Comparison of ENCODE assay signal across 22 mouse cellular contexts in the genomic region with DNA sequence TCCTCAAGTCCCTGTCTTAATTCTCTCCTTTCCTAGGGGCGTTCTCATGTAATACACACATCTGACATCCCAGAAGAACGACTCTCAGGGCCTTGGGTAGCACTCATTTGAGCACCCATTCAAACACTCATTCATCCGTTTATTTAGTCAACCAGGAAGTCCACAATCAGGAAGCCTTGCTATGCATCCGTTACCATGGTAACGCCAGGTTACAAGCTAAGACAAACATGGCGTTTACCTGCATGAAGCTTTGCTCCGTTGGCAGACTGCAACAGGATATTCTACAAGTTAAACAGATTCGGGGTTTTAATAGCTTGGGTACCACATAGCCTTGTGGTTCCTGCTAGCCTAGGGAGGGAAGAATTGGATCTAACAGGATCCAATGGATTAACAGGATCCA. TPM values are rescaled to one million over a fixed set of nuclear protein-coding genes. Genes with fewer than 3 reads are reported as not detected.
"Had no signal": no experiment of that assay in that cellular context is flagged by ENCODE, and none has a peak within 500 bp of the region (broad histone marks: within the 10 kb centered on the region; RNA-seq: fewer than 3 reads in every experiment).

No protein-coding gene starts in this region.

- ATAC-seq: intestine, postnatal 0 days; liver, embryonic 12.5 days; midbrain, embryonic 15.5 days had no signal

- H3K4me2 ChIP-seq: liver, embryonic 12.5 days; liver, embryonic 15.5 days; midbrain, embryonic 15.5 days had no signal

- H3K4me3 ChIP-seq: layer of hippocampus, adult 2 months; limb, embryonic 10.5 days; limb, embryonic 13.5 days; liver, embryonic 12.5 days; liver, embryonic 15.5 days; midbrain, embryonic 15.5 days; myocyte had no signal

- H3K27ac ChIP-seq: kidney, postnatal 0 days; layer of hippocampus, adult 2 months; limb, embryonic 10.5 days; limb, embryonic 13.5 days; liver, embryonic 12.5 days; liver, embryonic 15.5 days; macrophage; midbrain, embryonic 15.5 days; stomach, postnatal 0 days had no signal

- H3K9ac ChIP-seq: limb, embryonic 13.5 days; liver, embryonic 12.5 days; liver, embryonic 15.5 days; midbrain, embryonic 15.5 days had no signal

- DNase-seq: kidney, adult 2 months; kidney, postnatal 25 days; layer of hippocampus, adult 9-11 months; liver; lung, postnatal 14 days; right cerebral cortex, postnatal 4 days; thymus, adult 2 months; thymus, postnatal 14 days; thymus, postnatal 4 days had no signal

- H3K4me1 ChIP-seq: liver, embryonic 12.5 days; liver, embryonic 15.5 days had no signal

- H3K36me3 ChIP-seq: limb, embryonic 10.5 days; limb, embryonic 13.5 days; liver, embryonic 12.5 days; liver, embryonic 15.5 days; midbrain, embryonic 15.5 days had no signal

- H3K9me3 ChIP-seq: limb, embryonic 10.5 days; limb, embryonic 13.5 days; liver, embryonic 12.5 days; liver, embryonic 15.5 days; midbrain, embryonic 15.5 days had no signal

RNA-seq across cellular contexts. Expression of gene Esrrb, which starts 1.0 kb away (rescaled TPM):
- total RNA-seq: megakaryocyte, adult 5-6 weeks; monocyte, adult 5-6 weeks had no signal
- polyA plus RNA-seq: macrophage had no signal
